Mouse (Mus musculus): ENCODE results near the gene Foxd2.

Foxd2 gene

DNA sequence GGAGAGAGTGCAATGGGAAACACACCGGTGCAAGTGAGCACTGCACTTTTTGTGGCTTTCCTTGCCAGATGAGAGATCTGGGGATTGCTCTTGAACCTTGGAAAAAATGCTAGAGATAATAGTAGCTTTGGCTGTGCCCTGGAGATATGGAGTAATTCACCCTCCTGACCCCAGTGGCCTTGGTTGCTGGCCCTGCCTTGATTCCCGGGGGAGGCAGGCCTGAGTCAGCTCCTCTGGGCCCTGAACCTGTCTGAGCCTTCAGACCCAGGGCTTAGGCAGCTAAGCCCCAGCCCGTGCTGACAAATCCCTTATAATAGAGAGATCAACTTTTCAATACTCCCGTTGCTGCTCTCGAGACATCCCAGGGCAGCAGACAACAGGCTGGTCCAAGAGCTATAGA is 50.2 kb downstream of the Foxd2 start:
- in situ Hi-C loops (cut with MboI, MseI), result no loop called here
